Mouse (Mus musculus) liver, embryonic 14.5 days (tissue): ENCODE data around the gene Plekhm2.

Source experiments
- CTCF ChIP-seq: IDR thresholded peaks from 2 replicates; pipeline ENCODE4 v1.5.1; 2016; ENCODE audit warnings: antibody characterized with exemption, low read depth, control low read depth
- EP300 ChIP-seq: IDR thresholded peaks from 2 replicates; pipeline ENCODE4 v1.6.1; 2016; ENCODE audit warnings: antibody characterized with exemption, low read depth

GRCm38 (mm10) chr4:141598894-141599250 lies 65.8 kb downstream of the Plekhm2 start:
- TF ChIP-seq CTCF: no peak
- TF ChIP-seq EP300: no peak
